28 mouse cellular contexts compared by ENCODE assay signal in the genomic region with DNA sequence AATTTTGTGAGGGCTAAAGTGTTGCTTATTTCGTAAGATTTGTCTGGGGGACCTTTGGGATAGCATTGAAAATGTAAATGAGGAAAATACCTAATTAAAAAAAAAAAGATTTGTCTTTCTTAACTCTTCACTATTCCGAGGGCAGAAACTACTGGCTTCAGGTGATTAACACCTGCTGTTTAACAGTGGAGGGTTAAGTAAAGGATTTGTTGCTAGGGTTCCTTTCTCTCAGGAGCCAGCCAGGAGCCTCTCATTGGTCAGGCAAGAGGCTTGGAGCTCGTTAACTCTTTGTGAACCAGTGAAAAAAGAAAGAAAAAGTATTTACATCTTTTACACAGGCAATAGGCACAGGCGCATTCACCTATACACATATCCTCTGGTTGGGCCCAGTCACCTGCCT. TPM values are rescaled to one million over a fixed set of nuclear protein-coding genes. Genes with fewer than 3 reads are reported as not detected.
DNase-seq lines count a peak whose midpoint lies in the region; ATAC-seq lines count a peak whose summit lies in the region.
"Had no signal": no experiment of that assay in that cellular context is flagged by ENCODE, and none has a peak within 500 bp of the region (broad histone marks: within the 10 kb centered on the region; RNA-seq: fewer than 3 reads in every experiment).

No protein-coding gene starts in this region.

- WGBS in forebrain, embryonic 10.5 days = 23% methylated on average over 4 of the region's 4 CpGs
- WGBS in forebrain, embryonic 13.5 days = 21% methylated on average over 4 of the region's 4 CpGs
- 29% methylated on average over 4 of the region's 4 CpGs for WGBS in midbrain, embryonic 14.5 days
- WGBS in midbrain, embryonic 13.5 days = 28% methylated on average over 4 of the region's 4 CpGs
- WGBS in midbrain, embryonic 15.5 days = 28% methylated on average over 4 of the region's 4 CpGs

- H3K36me3 ChIP-seq in forebrain, embryonic 10.5 days (replicated peaks) = no peaks in the 10 kb centered on the region
- H3K36me3 ChIP-seq in forebrain, embryonic 13.5 days (ENCODE audit: poor library complexity, severe bottlenecking) = no peaks in the 10 kb centered on the region
- H3K36me3 ChIP-seq in midbrain, embryonic 14.5 days (ENCODE audit: control insufficient read depth, insufficient read depth, low read length) = no peaks in the 10 kb centered on the region
- H3K36me3 ChIP-seq in midbrain, embryonic 13.5 days = no peaks in the 10 kb centered on the region
- H3K36me3 ChIP-seq in midbrain, embryonic 15.5 days (replicated peaks) = no peaks in the 10 kb centered on the region
- H3K36me3 ChIP-seq: G1E; hindbrain, embryonic 12.5 days; hindbrain, embryonic 15.5 days had no signal

- no peak for ATAC-seq in forebrain, embryonic 13.5 days
- no peak for ATAC-seq in midbrain, embryonic 14.5 days (ENCODE audit: low FRiP score, low TSS enrichment)
- no peak for ATAC-seq in midbrain, embryonic 13.5 days
- ATAC-seq in midbrain, embryonic 15.5 days (replicated peaks) = no peak
- ATAC-seq: forebrain, embryonic 16.5 days; Patski had no signal

- no peak overlapping the region for H3K9ac ChIP-seq in forebrain, embryonic 13.5 days
- no peak overlapping the region for H3K9ac ChIP-seq in midbrain, embryonic 14.5 days (replicated peaks; ENCODE audit: low read length)
- H3K9ac ChIP-seq in midbrain, embryonic 13.5 days (replicated peaks) = no peak overlapping the region
- no peak overlapping the region for H3K9ac ChIP-seq in midbrain, embryonic 15.5 days
- H3K9ac ChIP-seq: hindbrain, embryonic 12.5 days; hindbrain, embryonic 15.5 days had no signal

- 0 out of 2 replicates have a peak overlapping the region, but pooled peaks have one; percentile 25 for H3K27ac ChIP-seq in forebrain, embryonic 10.5 days
- H3K27ac ChIP-seq in forebrain, embryonic 13.5 days = no peak overlapping the region
- H3K27ac ChIP-seq in midbrain, embryonic 14.5 days (replicated peaks; ENCODE audit: low read depth, low read length) = no peak overlapping the region
- no peak overlapping the region for H3K27ac ChIP-seq in midbrain, embryonic 13.5 days
- peak overlapping the region; percentile 34; the same call in 1 of the 2 replicates for H3K27ac ChIP-seq in midbrain, embryonic 15.5 days
- H3K27ac ChIP-seq: gastrocnemius, adult 2 months; hindbrain, embryonic 12.5 days; hindbrain, embryonic 15.5 days had no signal

- H3K27me3 ChIP-seq in forebrain, embryonic 10.5 days (ENCODE audit: poor library complexity, severe bottlenecking) = no peaks in the 10 kb centered on the region
- H3K27me3 ChIP-seq in forebrain, embryonic 13.5 days = no peaks in the 10 kb centered on the region
- no peaks in the 10 kb centered on the region for H3K27me3 ChIP-seq in midbrain, embryonic 14.5 days (ENCODE audit: control insufficient read depth, insufficient read depth, low read length)
- H3K27me3 ChIP-seq in midbrain, embryonic 13.5 days = no peaks in the 10 kb centered on the region
- no peaks in the 10 kb centered on the region for H3K27me3 ChIP-seq in midbrain, embryonic 15.5 days (replicated peaks)
- H3K27me3 ChIP-seq: hindbrain, embryonic 12.5 days; hindbrain, embryonic 15.5 days had no signal

- H3K4me1 ChIP-seq in forebrain, embryonic 10.5 days = peaks cover 11% of the 10 kb centered on the region
- H3K4me1 ChIP-seq in forebrain, embryonic 13.5 days = no peaks in the 10 kb centered on the region
- H3K4me1 ChIP-seq in midbrain, embryonic 14.5 days (ENCODE audit: control insufficient read depth, insufficient read depth, low read length) = no peaks in the 10 kb centered on the region
- H3K4me1 ChIP-seq in midbrain, embryonic 13.5 days (replicated peaks) = no peaks in the 10 kb centered on the region
- peaks cover 3% of the 10 kb centered on the region; the same call in 1 of the 2 replicates for H3K4me1 ChIP-seq in midbrain, embryonic 15.5 days
- H3K4me1 ChIP-seq: hindbrain, embryonic 12.5 days had no signal

- H3K4me3 ChIP-seq in forebrain, embryonic 10.5 days = no peak overlapping the region
- H3K4me3 ChIP-seq in forebrain, embryonic 13.5 days = no peak overlapping the region
- no peak overlapping the region for H3K4me3 ChIP-seq in midbrain, embryonic 14.5 days (replicated peaks; ENCODE audit: low read depth, low read length)
- H3K4me3 ChIP-seq in midbrain, embryonic 13.5 days (replicated peaks) = no peak overlapping the region
- H3K4me3 ChIP-seq in midbrain, embryonic 15.5 days = no peak overlapping the region
- H3K4me3 ChIP-seq: gastrocnemius, adult 2 months; hindbrain, embryonic 12.5 days; hindbrain, embryonic 15.5 days had no signal

- peaks cover 8% of the 10 kb centered on the region; the same call in 1 of the 2 replicates for H3K9me3 ChIP-seq in forebrain, embryonic 10.5 days
- no peaks in the 10 kb centered on the region for H3K9me3 ChIP-seq in forebrain, embryonic 13.5 days (replicated peaks)
- H3K9me3 ChIP-seq in midbrain, embryonic 14.5 days (ENCODE audit: control insufficient read depth, low read length) = no peaks in the 10 kb centered on the region
- 0 out of 2 replicates have a peak, but pooled peaks cover 3% of the 10 kb centered on the region for H3K9me3 ChIP-seq in midbrain, embryonic 13.5 days
- H3K9me3 ChIP-seq in midbrain, embryonic 15.5 days = no peaks in the 10 kb centered on the region
- H3K9me3 ChIP-seq: hindbrain, embryonic 12.5 days had no signal

- H3K4me2 ChIP-seq in forebrain, embryonic 13.5 days = no peak overlapping the region
- no peak overlapping the region for H3K4me2 ChIP-seq in midbrain, embryonic 14.5 days (ENCODE audit: low read length)
- H3K4me2 ChIP-seq in midbrain, embryonic 13.5 days (replicated peaks) = no peak overlapping the region
- peak overlapping the region; percentile 18; the same call in 1 of the 2 replicates for H3K4me2 ChIP-seq in midbrain, embryonic 15.5 days
- H3K4me2 ChIP-seq: heart, embryonic 11.5 days; hindbrain, embryonic 12.5 days; hindbrain, embryonic 15.5 days had no signal

- DNase-seq in forebrain, embryonic 10.5 days (ENCODE audit: extremely low spot score, low spot score) = no peak
- peak; percentile 46 for DNase-seq in midbrain, embryonic 14.5 days
- no peak for DNase-seq in kidney, postnatal 14 days
- no peak for DNase-seq in layer of hippocampus, adult 9-10 months (ENCODE audit: low spot score)
- DNase-seq: adrenal gland, postnatal 10 days; adrenal gland, postnatal 36 days; B cell, adult 2 months; cerebellum, adult 11 months; cerebellum, adult 2 months; cerebellum, adult 9-11 months; cerebellum, postnatal 25 days; gastrocnemius, adult 2 months; gastrocnemius, postnatal 14 days; heart, adult 11 months had no signal

RNA-seq across cellular contexts. Expression of a gene that starts 4.7 kb away (rescaled TPM):
- polyA plus RNA-seq in forebrain, embryonic 10.5 days (2016; fragmentation: Nextera tagmentation; extraction: Ambion mirVana) = not detected in 2 replicates
- polyA plus RNA-seq in forebrain, embryonic 13.5 days (2015; fragmentation: Nextera tagmentation; extraction: Ambion mirVana) = not detected in 2 replicates
- not detected in 2 replicates for polyA plus RNA-seq in midbrain, embryonic 14.5 days (2014; fragmentation: Nextera tagmentation; extraction: Ambion mirVana)
- not detected in 2 replicates for polyA plus RNA-seq in midbrain, embryonic 13.5 days (2015; fragmentation: Nextera tagmentation; extraction: Ambion mirVana)
- polyA plus RNA-seq in midbrain, embryonic 15.5 days (2015; fragmentation: Nextera tagmentation; extraction: Ambion mirVana) = not detected in 2 replicates
- polyA plus RNA-seq: cerebellum, adult 2 months; embryonic facial prominence, embryonic 14.5 days; forebrain, embryonic 11.5 days; forebrain, embryonic 16.5 days; frontal cortex, adult 2 months; G1E; heart, embryonic 11.5 days; heart, embryonic 14.5 days; heart, postnatal 0 days; hindbrain, embryonic 15.5 days; Patski had no signal

RNA-seq across cellular contexts. Expression of a gene that starts 7.6 kb away (rescaled TPM):
- not detected in 2 replicates for polyA plus RNA-seq in forebrain, embryonic 10.5 days (2016; fragmentation: Nextera tagmentation; extraction: Ambion mirVana)
- not detected in 2 replicates for polyA plus RNA-seq in forebrain, embryonic 13.5 days (2015; fragmentation: Nextera tagmentation; extraction: Ambion mirVana)
- not detected in 2 replicates for polyA plus RNA-seq in midbrain, embryonic 14.5 days (2014; fragmentation: Nextera tagmentation; extraction: Ambion mirVana)
- not detected in 2 replicates for polyA plus RNA-seq in midbrain, embryonic 13.5 days (2015; fragmentation: Nextera tagmentation; extraction: Ambion mirVana)
- not detected in 2 replicates for polyA plus RNA-seq in midbrain, embryonic 15.5 days (2015; fragmentation: Nextera tagmentation; extraction: Ambion mirVana)
- polyA plus RNA-seq: cerebellum, adult 2 months; embryonic facial prominence, embryonic 14.5 days; forebrain, embryonic 11.5 days; forebrain, embryonic 16.5 days; frontal cortex, adult 2 months; G1E; heart, embryonic 11.5 days; heart, embryonic 14.5 days; heart, postnatal 0 days; hindbrain, embryonic 12.5 days; hindbrain, embryonic 15.5 days; Patski had no signal

RNA-seq across cellular contexts. Expression of a gene that starts 7.7 kb away (rescaled TPM):
- not detected in 2 replicates for polyA plus RNA-seq in forebrain, embryonic 10.5 days (2016; fragmentation: Nextera tagmentation; extraction: Ambion mirVana)
- polyA plus RNA-seq in forebrain, embryonic 13.5 days (2015; fragmentation: Nextera tagmentation; extraction: Ambion mirVana) = not detected in 2 replicates
- polyA plus RNA-seq in midbrain, embryonic 14.5 days (2014; fragmentation: Nextera tagmentation; extraction: Ambion mirVana) = not detected in 2 replicates
- not detected in 2 replicates for polyA plus RNA-seq in midbrain, embryonic 13.5 days (2015; fragmentation: Nextera tagmentation; extraction: Ambion mirVana)
- not detected in 2 replicates for polyA plus RNA-seq in midbrain, embryonic 15.5 days (2015; fragmentation: Nextera tagmentation; extraction: Ambion mirVana)
- polyA plus RNA-seq: cerebellum, adult 2 months; embryonic facial prominence, embryonic 14.5 days; forebrain, embryonic 11.5 days; forebrain, embryonic 16.5 days; frontal cortex, adult 2 months; G1E; heart, embryonic 11.5 days; heart, embryonic 14.5 days; heart, postnatal 0 days; hindbrain, embryonic 12.5 days; hindbrain, embryonic 15.5 days; Patski had no signal

RNA-seq across cellular contexts. Expression of a gene that starts 16.5 kb away (rescaled TPM):
- polyA plus RNA-seq in forebrain, embryonic 10.5 days (2016; fragmentation: Nextera tagmentation; extraction: Ambion mirVana) = not detected in 2 replicates
- polyA plus RNA-seq in forebrain, embryonic 13.5 days (2015; fragmentation: Nextera tagmentation; extraction: Ambion mirVana) = not detected in 2 replicates
- not detected in 2 replicates for polyA plus RNA-seq in midbrain, embryonic 14.5 days (2014; fragmentation: Nextera tagmentation; extraction: Ambion mirVana)
- not detected in 2 replicates for polyA plus RNA-seq in midbrain, embryonic 13.5 days (2015; fragmentation: Nextera tagmentation; extraction: Ambion mirVana)
- polyA plus RNA-seq in midbrain, embryonic 15.5 days (2015; fragmentation: Nextera tagmentation; extraction: Ambion mirVana) = not detected in 2 replicates
- polyA plus RNA-seq: cerebellum, adult 2 months; embryonic facial prominence, embryonic 14.5 days; forebrain, embryonic 11.5 days; forebrain, embryonic 16.5 days; frontal cortex, adult 2 months; G1E; heart, embryonic 11.5 days; heart, embryonic 14.5 days; heart, postnatal 0 days; hindbrain, embryonic 12.5 days; hindbrain, embryonic 15.5 days; Patski had no signal

RNA-seq across cellular contexts. Expression of a gene that starts 20.3 kb away (rescaled TPM):
- polyA plus RNA-seq in forebrain, embryonic 10.5 days (2016; fragmentation: Nextera tagmentation; extraction: Ambion mirVana) = not detected in 2 replicates
- not detected in 2 replicates for polyA plus RNA-seq in forebrain, embryonic 13.5 days (2015; fragmentation: Nextera tagmentation; extraction: Ambion mirVana)
- polyA plus RNA-seq in midbrain, embryonic 14.5 days (2014; fragmentation: Nextera tagmentation; extraction: Ambion mirVana) = not detected in 2 replicates
- polyA plus RNA-seq in midbrain, embryonic 13.5 days (2015; fragmentation: Nextera tagmentation; extraction: Ambion mirVana) = not detected in 2 replicates
- not detected in 2 replicates for polyA plus RNA-seq in midbrain, embryonic 15.5 days (2015; fragmentation: Nextera tagmentation; extraction: Ambion mirVana)
- polyA plus RNA-seq: cerebellum, adult 2 months; embryonic facial prominence, embryonic 14.5 days; forebrain, embryonic 11.5 days; forebrain, embryonic 16.5 days; frontal cortex, adult 2 months; G1E; heart, embryonic 11.5 days; heart, embryonic 14.5 days; heart, postnatal 0 days; hindbrain, embryonic 12.5 days; hindbrain, embryonic 15.5 days; Patski had no signal

Comparison
In these comparisons a context has a peak if more than half of its experiments do, and no peak if none do; other contexts are left out.
1. H3K27ac ChIP-seq: peak in forebrain, embryonic 10.5 days (single experiment) and midbrain, embryonic 15.5 days (single experiment); none in forebrain, embryonic 13.5 days (single experiment), midbrain, embryonic 14.5 days (single experiment) and midbrain, embryonic 13.5 days (single experiment).